In the genomic region with DNA sequence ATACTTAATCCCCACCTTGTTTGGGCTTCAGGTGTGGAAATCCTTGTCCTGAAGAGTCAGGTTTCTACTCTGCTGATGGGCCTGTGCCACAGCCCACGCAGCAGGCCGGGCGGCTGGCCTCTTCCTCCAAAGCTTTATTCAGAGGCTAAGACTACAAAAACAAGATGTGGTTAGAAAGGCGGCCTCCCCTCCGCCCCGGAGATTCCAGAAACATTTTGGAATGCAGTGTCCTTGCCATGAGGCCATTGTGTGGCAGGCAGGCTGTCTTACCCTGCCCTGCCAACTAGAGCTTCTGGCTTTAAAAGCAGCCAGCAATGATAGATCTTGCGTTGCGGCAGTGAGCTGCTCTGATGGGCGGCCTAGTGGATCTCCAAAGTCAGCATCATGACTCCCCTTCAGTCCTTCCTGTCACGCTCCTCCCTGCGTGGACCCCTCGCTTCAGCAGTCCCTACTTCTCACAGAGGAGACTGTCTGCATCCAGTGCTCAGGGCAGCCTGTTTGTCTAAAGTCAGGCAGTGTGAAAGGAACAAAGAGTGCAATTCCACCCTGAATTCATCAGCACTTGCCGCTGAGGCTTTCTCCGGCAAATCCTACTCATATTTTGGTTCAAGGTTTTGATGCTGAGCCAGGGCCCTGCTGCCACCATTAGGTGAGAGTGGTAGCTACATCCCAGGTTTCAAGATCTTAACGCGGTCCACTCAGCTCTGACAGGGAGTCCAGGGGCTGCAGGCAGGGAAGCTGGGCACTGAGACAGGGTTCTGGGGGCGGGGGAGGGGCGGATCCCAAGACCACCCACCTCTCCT, we compare ENCODE assay signal across 9 mouse cellular contexts. TPM values are rescaled to one million over a fixed set of nuclear protein-coding genes. Genes with fewer than 3 reads are reported as not detected.
DNase-seq lines count a peak whose midpoint lies in the region; ATAC-seq lines count a peak whose summit lies in the region.
"Had no signal": no experiment of that assay in that cellular context is flagged by ENCODE, and none has a peak within 500 bp of the region (broad histone marks: within the 10 kb centered on the region; RNA-seq: fewer than 3 reads in every experiment).

No protein-coding gene starts in this region.

- peak overlapping the region; percentile 67 for H3K27ac ChIP-seq in midbrain, embryonic 14.5 days (replicated peaks; ENCODE audit: low read depth, low read length)
- no peak overlapping the region for H3K27ac ChIP-seq in liver, embryonic 12.5 days

- peaks cover 12% of the 10 kb centered on the region for H3K4me1 ChIP-seq in midbrain, embryonic 14.5 days (ENCODE audit: control insufficient read depth, insufficient read depth, low read length)
- peaks cover 6% of the 10 kb centered on the region for H3K4me1 ChIP-seq in liver, embryonic 12.5 days

- H3K9me3 ChIP-seq in midbrain, embryonic 14.5 days (ENCODE audit: control insufficient read depth, low read length) = no peaks in the 10 kb centered on the region
- no peaks in the 10 kb centered on the region for H3K9me3 ChIP-seq in liver, embryonic 12.5 days (replicated peaks)

- peak overlapping the region; percentile 29; the same call in 1 of the 2 replicates for H3K9ac ChIP-seq in midbrain, embryonic 14.5 days (replicated peaks; ENCODE audit: low read length)
- H3K9ac ChIP-seq in liver, embryonic 12.5 days = no peak overlapping the region

- peaks cover 5% of the 10 kb centered on the region; the same call in 1 of the 2 replicates for H3K36me3 ChIP-seq in midbrain, embryonic 14.5 days (ENCODE audit: control insufficient read depth, insufficient read depth, low read length)
- peaks cover 28% of the 10 kb centered on the region for H3K36me3 ChIP-seq in liver, embryonic 12.5 days

- no peaks in the 10 kb centered on the region for H3K27me3 ChIP-seq in midbrain, embryonic 14.5 days (ENCODE audit: control insufficient read depth, insufficient read depth, low read length)
- peaks cover 16% of the 10 kb centered on the region; the same call in 1 of the 2 replicates for H3K27me3 ChIP-seq in liver, embryonic 12.5 days (replicated peaks)

- WGBS in midbrain, embryonic 14.5 days = 14% methylated on average over 18 of the region's 18 CpGs
- 66% methylated on average over 18 of the region's 18 CpGs for WGBS in liver, embryonic 12.5 days (ENCODE audit: insufficient replicate concordance)

- ATAC-seq in midbrain, embryonic 14.5 days (ENCODE audit: low FRiP score, low TSS enrichment) = no peak; the same call in 1 of the 2 replicates
- no peak for ATAC-seq in liver, embryonic 12.5 days

- peak overlapping the region; percentile 15 for H3K4me2 ChIP-seq in midbrain, embryonic 14.5 days (ENCODE audit: low read length)
- H3K4me2 ChIP-seq in liver, embryonic 12.5 days = no peak overlapping the region

- H3K4me3 ChIP-seq in midbrain, embryonic 14.5 days (replicated peaks; ENCODE audit: low read depth, low read length) = no peak overlapping the region
- H3K4me3 ChIP-seq in liver, embryonic 12.5 days = no peak overlapping the region

- DNase-seq in testis, postnatal 10 days (ENCODE audit: low spot score) = peak; percentile 68
- no peak for DNase-seq in testis, postnatal 14 days (ENCODE audit: low spot score)
- DNase-seq in embryo, embryonic 11 days = peak; percentile 59
- DNase-seq in heart, postnatal 4 days = peak; percentile 42
- DNase-seq in layer of hippocampus, postnatal 10 days (ENCODE audit: low spot score in 2 of 2) = peak; percentile 62 to 72
- peak; percentile 84 for DNase-seq in midbrain, embryonic 14.5 days
- no peak for DNase-seq in thymus, postnatal 14 days

RNA-seq across cellular contexts. Expression of gene Sap30l, which starts 14.6 kb away (rescaled TPM):
- total RNA-seq in heart, postnatal 4 days (2021) = 10 to 100 TPM; 31.9 to 36.7 TPM
- 10 to 100 TPM; 44.4 to 47.5 TPM for total RNA-seq in layer of hippocampus, postnatal 10 days (2021)
- polyA plus RNA-seq in midbrain, embryonic 14.5 days (2014; fragmentation: Nextera tagmentation; extraction: Ambion mirVana) = 12.0 and 13.1 TPM in 2 replicates
- polyA plus RNA-seq in liver, embryonic 12.5 days (2016; fragmentation: Nextera tagmentation; extraction: Ambion mirVana) = 9.2 and 10.0 TPM in 2 replicates

RNA-seq across cellular contexts. Expression of gene Hand1, which starts 45.8 kb away (rescaled TPM):
- under 1 TPM; 0.74 to 0.81 TPM for total RNA-seq in heart, postnatal 4 days (2021)
- not detected for total RNA-seq in layer of hippocampus, postnatal 10 days (2021)
- not detected in 2 replicates for polyA plus RNA-seq in midbrain, embryonic 14.5 days (2014; fragmentation: Nextera tagmentation; extraction: Ambion mirVana)
- polyA plus RNA-seq in liver, embryonic 12.5 days (2016; fragmentation: Nextera tagmentation; extraction: Ambion mirVana) = 1.6 and 3.0 TPM in 2 replicates
- polyA plus RNA-seq: spleen, adult 2 months had no signal

Comparison
In these comparisons a context has a peak if more than half of its experiments do, and no peak if none do; other contexts are left out.
1. DNase-seq: peak in testis, postnatal 10 days (single experiment), embryo, embryonic 11 days (single experiment), heart, postnatal 4 days (single experiment), layer of hippocampus, postnatal 10 days (2 of 2) and midbrain, embryonic 14.5 days (single experiment); none in testis, postnatal 14 days (single experiment) and thymus, postnatal 14 days (single experiment).